Mouse (Mus musculus): ENCODE results near the gene Fam189b.
A peak's percentile ranks its signal among the peaks of the same experiment; 100 is the strongest.

Gene Fam189b

GRCm38 (mm10) chr3:89165268-89165870 lies 17.6 kb upstream of the Fam189b start:
- no peak for DNase-seq (ENCODE audit: low spot score in 2 of 2)

- no peak for DNase-seq (ENCODE audit: low spot score in 2 of 2)
Observed at GRCm38 (mm10) chr3:89166945-89167344, 16.0 kb upstream of the Fam189b start.

GRCm38 (mm10) chr3:89174844-89175243 lies 8.1 kb upstream of the Fam189b start:
- no peak for DNase-seq (ENCODE audit: low spot score in 2 of 2)

GRCm38 (mm10) chr3:89175544-89175943 lies 7.4 kb upstream of the Fam189b start:
- no peak for DNase-seq (ENCODE audit: low spot score in 2 of 2)

- DNase-seq (ENCODE audit: low spot score in 2 of 2): no peak
Observed at GRCm38 (mm10) chr3:89176421-89176820, 6.5 kb upstream of the Fam189b start.

GRCm38 (mm10) chr3:89177242-89178106 lies 5.5 kb upstream of the Fam189b start, which contains the start of gene Scamp3:
Gene Scamp3 (plus strand): TSS chr3:89177473.
- peak; percentile 90 to 91 for DNase-seq (ENCODE audit: low spot score in 2 of 2)

- no peak for DNase-seq (ENCODE audit: low spot score in 2 of 2)
Observed at GRCm38 (mm10) chr3:89178107-89178385, 4.9 kb upstream of the Fam189b start.

GRCm38 (mm10) chr3:89179056-89179455 lies 3.9 kb upstream of the Fam189b start:
- no peak for DNase-seq (ENCODE audit: low spot score in 2 of 2)

- DNase-seq (ENCODE audit: low spot score in 2 of 2): no peak
Observed at GRCm38 (mm10) chr3:89181749-89182500, 1.0 kb upstream of the Fam189b start.

- no peak for DNase-seq (ENCODE audit: low spot score in 2 of 2)
Observed at GRCm38 (mm10) chr3:89182531-89183057, 349 bp upstream of the Fam189b start.

- peak in 1 of 2 experiments; percentile 44 for DNase-seq (ENCODE audit: low spot score in 2 of 2)
Observed at GRCm38 (mm10) chr3:89183959-89184315, 994 bp downstream of the Fam189b start.

- no peak for DNase-seq (ENCODE audit: low spot score in 2 of 2)
Observed at GRCm38 (mm10) chr3:89187197-89187596, 4.3 kb downstream of the Fam189b start.

GRCm38 (mm10) chr3:89187690-89188477 lies 4.9 kb downstream of the Fam189b start:
- DNase-seq (ENCODE audit: low spot score in 2 of 2): no peak

- no peak for DNase-seq (ENCODE audit: low spot score in 2 of 2)
Observed at GRCm38 (mm10) chr3:89188478-89188875, 5.5 kb downstream of the Fam189b start.

GRCm38 (mm10) chr3:89190436-89190835 lies 7.5 kb downstream of the Fam189b start:
- no peak for DNase-seq (ENCODE audit: low spot score in 2 of 2)

- DNase-seq (ENCODE audit: low spot score in 2 of 2): no peak
Observed at GRCm38 (mm10) chr3:89193351-89193750, 10.4 kb downstream of the Fam189b start.

GRCm38 (mm10) chr3:89193853-89194252 lies 10.9 kb downstream of the Fam189b start:
- DNase-seq (ENCODE audit: low spot score in 2 of 2): no peak

GRCm38 (mm10) chr3:89195979-89196877 lies 13.3 kb downstream of the Fam189b start:
- peak; percentile 83 for DNase-seq (ENCODE audit: low spot score in 2 of 2)

GRCm38 (mm10) chr3:89199839-89200238 lies 16.9 kb downstream of the Fam189b start:
- no peak for DNase-seq (ENCODE audit: low spot score in 2 of 2)
